Mouse (Mus musculus): ENCODE measurements around the gene Cdk19.
"Not testable (repeated sequence)": the region's sequence is repeated elsewhere in the genome, so short reads cannot be mapped to it uniquely, and the experiment has no call there.

The Cdk19 gene

GRCm38 (mm10) chr10:40393447-40394143 lies 54.2 kb downstream of the Cdk19 start:
- DNase-seq (ENCODE audit: low spot score in 2 of 2) = no peak

- no peak for DNase-seq (ENCODE audit: low spot score in 2 of 2)
Observed at GRCm38 (mm10) chr10:40398842-40399241, 59.5 kb downstream of the Cdk19 start.

- DNase-seq (ENCODE audit: low spot score in 2 of 2) = no peak
Observed at GRCm38 (mm10) chr10:40399328-40399727, 60.0 kb downstream of the Cdk19 start.

- DNase-seq (ENCODE audit: low spot score in 2 of 2) = no peak
Observed at GRCm38 (mm10) chr10:40400293-40400692, 60.9 kb downstream of the Cdk19 start.

- no peak for DNase-seq (ENCODE audit: low spot score in 2 of 2)
Observed at GRCm38 (mm10) chr10:40406655-40407054, 67.3 kb downstream of the Cdk19 start.

GRCm38 (mm10) chr10:40409336-40409735 lies 70.0 kb downstream of the Cdk19 start:
- no peak for DNase-seq (ENCODE audit: low spot score in 2 of 2)

- no peak for DNase-seq (ENCODE audit: low spot score in 2 of 2)
Observed at GRCm38 (mm10) chr10:40411370-40411769, 72.0 kb downstream of the Cdk19 start.

GRCm38 (mm10) chr10:40416944-40417343 lies 77.6 kb downstream of the Cdk19 start:
- peak; percentile 59 to 86 for DNase-seq (ENCODE audit: low spot score in 2 of 2)

GRCm38 (mm10) chr10:40419841-40420240 lies 80.5 kb downstream of the Cdk19 start:
- no peak for DNase-seq (ENCODE audit: low spot score in 2 of 2)

- no peak for DNase-seq (ENCODE audit: low spot score in 2 of 2)
Observed at GRCm38 (mm10) chr10:40420703-40421102, 81.3 kb downstream of the Cdk19 start.

GRCm38 (mm10) chr10:40421724-40422123 lies 82.4 kb downstream of the Cdk19 start:
- DNase-seq (ENCODE audit: low spot score in 2 of 2) = no peak

- no peak for DNase-seq (ENCODE audit: low spot score in 2 of 2)
Observed at GRCm38 (mm10) chr10:40422696-40423095, 83.3 kb downstream of the Cdk19 start.

GRCm38 (mm10) chr10:40424428-40424827 lies 85.1 kb downstream of the Cdk19 start:
- not testable (repeated sequence) for DNase-seq (ENCODE audit: low spot score in 2 of 2)

- no peak for DNase-seq (ENCODE audit: low spot score in 2 of 2)
Observed at GRCm38 (mm10) chr10:40425243-40426095, 86.1 kb downstream of the Cdk19 start.

- DNase-seq (ENCODE audit: low spot score in 2 of 2) = no peak
Observed at GRCm38 (mm10) chr10:40426096-40426450, 86.7 kb downstream of the Cdk19 start.

- no peak for DNase-seq (ENCODE audit: low spot score in 2 of 2)
Observed at GRCm38 (mm10) chr10:40428633-40429032, 89.3 kb downstream of the Cdk19 start.

- no peak for DNase-seq (ENCODE audit: low spot score in 2 of 2)
Observed at GRCm38 (mm10) chr10:40429081-40429480, 89.7 kb downstream of the Cdk19 start.

GRCm38 (mm10) chr10:40430209-40430608 lies 90.8 kb downstream of the Cdk19 start:
- DNase-seq (ENCODE audit: low spot score in 2 of 2) = no peak

GRCm38 (mm10) chr10:40431957-40432356 lies 92.6 kb downstream of the Cdk19 start:
- DNase-seq (ENCODE audit: low spot score in 2 of 2) = no peak

- no peak for DNase-seq (ENCODE audit: low spot score in 2 of 2)
Observed at GRCm38 (mm10) chr10:40432375-40432774, 93.0 kb downstream of the Cdk19 start.

- no peak for DNase-seq (ENCODE audit: low spot score in 2 of 2)
Observed at GRCm38 (mm10) chr10:40435402-40435801, 96.0 kb downstream of the Cdk19 start.

- DNase-seq (ENCODE audit: low spot score in 2 of 2) = no peak
Observed at GRCm38 (mm10) chr10:40437117-40437516, 97.8 kb downstream of the Cdk19 start.

GRCm38 (mm10) chr10:40440740-40441139 lies 101.4 kb downstream of the Cdk19 start:
- DNase-seq (ENCODE audit: low spot score in 2 of 2) = no peak

All from frontal cortex, postnatal 36 days (tissue).